14 mouse cellular contexts compared by ENCODE assay signal in genomic region chr3:121449527-121449926, GRCm38 (mm10). TPM values are rescaled to one million over a fixed set of nuclear protein-coding genes. Genes with fewer than 3 reads are reported as not detected.
DNase-seq lines count a peak whose midpoint lies in the region; ATAC-seq lines count a peak whose summit lies in the region.
"Had no signal": no experiment of that assay in that cellular context is flagged by ENCODE, and none has a peak within 500 bp of the region (broad histone marks: within the 10 kb centered on the region; RNA-seq: fewer than 3 reads in every experiment).

No protein-coding gene starts in this region.

- no peak overlapping the region for H3K27ac ChIP-seq in heart, embryonic 16.5 days (ENCODE audit: low read length)
- H3K27ac ChIP-seq in intestine, embryonic 15.5 days = no peak overlapping the region
- H3K27ac ChIP-seq: heart, adult 2 months; left cerebral cortex, adult 2 months; neural tube, embryonic 12.5 days had no signal

- WGBS in heart, embryonic 16.5 days = 85% methylated on average over 8 of the region's 8 CpGs
- WGBS in intestine, embryonic 15.5 days = 71% methylated on average over 8 of the region's 8 CpGs

- intact Hi-C loops in heart, postnatal 36 days (cut with DNase I) = no loop called here

- H3K9me3 ChIP-seq in heart, embryonic 16.5 days (replicated peaks; ENCODE audit: control insufficient read depth, low read length) = no peaks in the 10 kb centered on the region
- no peaks in the 10 kb centered on the region for H3K9me3 ChIP-seq in intestine, embryonic 15.5 days
- H3K9me3 ChIP-seq: megakaryocyte, embryonic 14.5 days; neural tube, embryonic 12.5 days had no signal

- no peak overlapping the region for H3K9ac ChIP-seq in heart, embryonic 16.5 days (ENCODE audit: low read length)
- no peak overlapping the region for H3K9ac ChIP-seq in intestine, embryonic 15.5 days
- H3K9ac ChIP-seq: neural tube, embryonic 12.5 days had no signal

- no peak overlapping the region for H3K4me3 ChIP-seq in heart, embryonic 16.5 days (ENCODE audit: low read length)
- H3K4me3 ChIP-seq in intestine, embryonic 15.5 days (replicated peaks) = no peak overlapping the region
- H3K4me3 ChIP-seq: heart, adult 2 months; left cerebral cortex, adult 2 months; megakaryocyte, embryonic 14.5 days; neural tube, embryonic 12.5 days had no signal

- H3K4me2 ChIP-seq in heart, embryonic 16.5 days (ENCODE audit: low read depth, low read length) = no peak overlapping the region
- H3K4me2 ChIP-seq in intestine, embryonic 15.5 days (replicated peaks) = no peak overlapping the region

- H3K36me3 ChIP-seq in heart, embryonic 16.5 days (ENCODE audit: control insufficient read depth, insufficient read depth) = peaks cover 22% of the 10 kb centered on the region
- 0 out of 2 replicates have a peak, but pooled peaks cover 7% of the 10 kb centered on the region for H3K36me3 ChIP-seq in intestine, embryonic 15.5 days

- no peaks in the 10 kb centered on the region for H3K27me3 ChIP-seq in heart, embryonic 16.5 days (ENCODE audit: control insufficient read depth, insufficient read depth, low read length)
- no peaks in the 10 kb centered on the region for H3K27me3 ChIP-seq in intestine, embryonic 15.5 days (replicated peaks)
- H3K27me3 ChIP-seq: megakaryocyte, embryonic 14.5 days; neural tube, embryonic 12.5 days had no signal

- peaks cover 26% of the 10 kb centered on the region for H3K4me1 ChIP-seq in heart, embryonic 16.5 days (ENCODE audit: control insufficient read depth, insufficient read depth, low read length)
- peaks cover 12% of the 10 kb centered on the region for H3K4me1 ChIP-seq in intestine, embryonic 15.5 days (replicated peaks)

- 0 out of 2 replicates have a peak, but pooled peaks have one; percentile 10 for ATAC-seq in heart, embryonic 16.5 days (replicated peaks; ENCODE audit: extremely low read depth, insufficient read depth, low FRiP score)
- peak; percentile 69 for ATAC-seq in intestine, embryonic 15.5 days

- DNase-seq in heart, postnatal 36 days = no peak
- peak; percentile 82 for DNase-seq in adrenal gland, adult 2 months
- DNase-seq in lung, postnatal 14 days = peak; percentile 48
- DNase-seq in thymus, postnatal 10 days (ENCODE audit: low spot score in 2 of 2) = no peak
- no peak for DNase-seq in cerebellum, postnatal 10 days
- DNase-seq in frontal cortex, postnatal 25 days (ENCODE audit: low spot score in 2 of 2) = no peak
- DNase-seq: cerebellum, adult 18-20 months; thymus, adult 18-20 months had no signal

RNA-seq across cellular contexts. Expression of gene Cnn3, which starts 23.2 kb away (rescaled TPM):
- polyA plus RNA-seq in heart, embryonic 16.5 days (2015; fragmentation: Nextera tagmentation; extraction: Ambion mirVana) = 370 and 406 TPM in 2 replicates
- total RNA-seq in heart, postnatal 36 days (2021) = 10 to 100 TPM; 42.1 to 43.8 TPM
- 100 to 1,000 TPM; 282 to 367 TPM for total RNA-seq in adrenal gland, adult 2 months (2021)
- polyA plus RNA-seq in adrenal gland, adult 2 months (2012; rRNA removed) = 182 and 197 TPM in 2 replicates
- 414 and 470 TPM in 2 replicates for polyA plus RNA-seq in intestine, embryonic 15.5 days (2015; fragmentation: Nextera tagmentation; extraction: Ambion mirVana)

Comparison
In these comparisons a context has a peak if more than half of its experiments do, and no peak if none do; other contexts are left out.
1. DNase-seq: peak in adrenal gland, adult 2 months (single experiment) and lung, postnatal 14 days (single experiment); none in heart, postnatal 36 days (0 of 2), thymus, postnatal 10 days (0 of 2), cerebellum, postnatal 10 days (0 of 2) and frontal cortex, postnatal 25 days (0 of 2).